Mouse (Mus musculus) lung, embryonic 14.5 days (tissue): Measurements from ENCODE around the gene Mvd. TPM values are rescaled to one million over a fixed set of nuclear protein-coding genes. Genes with fewer than 3 reads are reported as not detected.

Experiments
- ATAC-seq: fragments of 200-750 bp; cut with Nextera tagmentation; 2 replicates; pipeline ENCODE4 v1.8.0; 2017; ENCODE audit warnings: mild to moderate bottlenecking, moderate TSS enrichment, moderate library complexity; ENCODE audit not compliant: insufficient read depth
- DNase-seq: peaks from one replicate; pipeline ENCODE4 v3.0.0-alpha.2; 2015
- H3K27ac ChIP-seq: fragments of 300-500 bp; sonication (generic); 2 replicates; pipeline ENCODE4 v1.5.1; 2014; ENCODE audit warnings: low read depth, mild to moderate bottlenecking, moderate library complexity
- H3K27me3 ChIP-seq: fragments of 300-500 bp; sonication (generic); 2 replicates; pipeline ENCODE4 v1.6.1; 2014; ENCODE audit warnings: low read length, control low read depth; ENCODE audit not compliant: insufficient read depth
- H3K36me3 ChIP-seq: fragments of 300-500 bp; sonication (generic); 2 replicates; pipeline ENCODE4 v1.6.1; 2014; ENCODE audit warnings: control low read depth; ENCODE audit not compliant: insufficient read depth
- H3K4me1 ChIP-seq: fragments of 300-500 bp; sonication (generic); 2 replicates; pipeline ENCODE4 v1.6.1; 2014; ENCODE audit warnings: antibody characterized with exemption, control low read depth; ENCODE audit not compliant: insufficient read depth
- H3K4me2 ChIP-seq: fragments of 300-500 bp; sonication (generic); 2 replicates; pipeline ENCODE4 v1.6.1; 2014; ENCODE audit warnings: mild to moderate bottlenecking
- H3K4me3 ChIP-seq: fragments of 300-500 bp; sonication (generic); 2 replicates; pipeline ENCODE4 v1.5.1; 2014; ENCODE audit warnings: low read depth, low read length
- H3K9ac ChIP-seq: fragments of 300-500 bp; sonication (generic); 2 replicates; pipeline ENCODE4 v1.6.1; 2014
- H3K9me3 ChIP-seq: fragments of 300-500 bp; sonication (generic); 2 replicates; pipeline ENCODE4 v1.6.1; 2016; ENCODE audit warnings: low read depth, low read length, control low read depth
- CTCF ChIP-seq: IDR thresholded peaks from 2 replicates; pipeline ENCODE4 v1.5.1; 2016; ENCODE audit warnings: antibody characterized with exemption, low read depth
- WGBS: fragments of 180-500 bp; shearing (Covaris S2); extraction: QIAGEN DNeasy Blood & Tissue Kit; methylation state at CpG from one replicate; pipeline ENCODE4 v1.1.7; 2014; 5-methylcytosine and 5-hydroxymethylcytosine counted together
- polyA plus RNA-seq: library from polyadenylated mRNA; unstranded; fragments of >200 nt; fragmentation: Nextera tagmentation; extraction: Ambion mirVana; gene quantifications from 2 replicates; pipeline ENCODE4 v1.2.1, GENCODE M21; 2014

Gene Mvd
- polyA plus RNA-seq, 1 experiment from 2014 or later, result 27.1 TPM

GRCm38 (mm10) chr8:122474951-122475560, 31.8 kb upstream of the Mvd start:
- ATAC-seq (peak; percentile 18; the same call in 1 of the 2 replicates), DNase-seq (peak; percentile 57)
- TF ChIP-seq CTCF, result no peak
- peaks cover 41% of the 10 kb centered on the region for H3K36me3 ChIP-seq
- no peaks in the 10 kb centered on the region for H3K4me1 ChIP-seq
- H3K27ac ChIP-seq, result 0 out of 2 replicates have a peak overlapping the region, but pooled peaks have one; percentile 63
- H3K4me3 ChIP-seq, result peak overlapping the region; percentile 100
- H3K9me3 ChIP-seq, result no peaks in the 10 kb centered on the region
- H3K4me2 ChIP-seq, result peak overlapping the region; percentile 93
- H3K27me3 ChIP-seq, result no peaks in the 10 kb centered on the region
- peak overlapping the region; percentile 84 for H3K9ac ChIP-seq
- 6% methylated on average over 16 of the region's 16 CpGs for WGBS

- no peak for TF ChIP-seq CTCF
- Histone ChIP-seq H3K4me2 (no peak overlapping the region; the same call in 1 of the 2 replicates), H3K4me1 (no peaks in the 10 kb centered on the region), H3K27ac (no peak overlapping the region), H3K36me3 (peaks cover 34% of the 10 kb centered on the region), H3K9me3 (no peaks in the 10 kb centered on the region), H3K4me3 (0 out of 2 replicates have a peak overlapping the region, but pooled peaks have one; percentile 100), H3K27me3 (no peaks in the 10 kb centered on the region), H3K9ac (no peak overlapping the region)
- ATAC-seq, result no peak
- WGBS, result 84% methylated on average over 8 of the region's 8 CpGs
- DNase-seq, result no peak
Observed at GRCm38 (mm10) chr8:122473911-122474421, 30.7 kb upstream of the Mvd start.

GRCm38 (mm10) chr8:122470691-122471090, 27.5 kb upstream of the Mvd start:
- Histone ChIP-seq H3K4me2 (no peak overlapping the region), H3K4me3 (no peak overlapping the region), H3K36me3 (peaks cover 52% of the 10 kb centered on the region), H3K4me1 (no peaks in the 10 kb centered on the region), H3K9me3 (no peaks in the 10 kb centered on the region), H3K27ac (no peak overlapping the region), H3K27me3 (no peaks in the 10 kb centered on the region), H3K9ac (no peak overlapping the region)
- ATAC-seq, result no peak
- DNase-seq, result no peak
- TF ChIP-seq CTCF, result no peak
- WGBS, result 74% methylated on average over 5 of the region's 5 CpGs

GRCm38 (mm10) chr8:122469965-122470364, 26.7 kb upstream of the Mvd start:
- 86% methylated on average over 10 of the region's 10 CpGs for WGBS
- Histone ChIP-seq H3K4me2 (no peak overlapping the region), H3K9ac (no peak overlapping the region), H3K27me3 (no peaks in the 10 kb centered on the region), H3K4me1 (no peaks in the 10 kb centered on the region), H3K27ac (no peak overlapping the region), H3K9me3 (no peaks in the 10 kb centered on the region), H3K36me3 (peaks cover 52% of the 10 kb centered on the region), H3K4me3 (no peak overlapping the region)
- DNase-seq, result no peak
- TF ChIP-seq CTCF, result no peak
- no peak for ATAC-seq

- no peak overlapping the region for H3K4me2 ChIP-seq
- TF ChIP-seq CTCF, result no peak
- H3K9me3 ChIP-seq, result no peaks in the 10 kb centered on the region
- H3K36me3 ChIP-seq, result peaks cover 52% of the 10 kb centered on the region
- ATAC-seq (no peak), DNase-seq (no peak)
- H3K4me3 ChIP-seq, result no peak overlapping the region
- WGBS, result 68% methylated on average over 6 of the region's 6 CpGs
- H3K4me1 ChIP-seq, result no peaks in the 10 kb centered on the region
- no peaks in the 10 kb centered on the region for H3K27me3 ChIP-seq
- no peak overlapping the region for H3K9ac ChIP-seq
- H3K27ac ChIP-seq, result no peak overlapping the region
Observed at GRCm38 (mm10) chr8:122469407-122469806, 26.2 kb upstream of the Mvd start.

- DNase-seq (no peak), ATAC-seq (no peak)
- Histone ChIP-seq H3K27me3 (no peaks in the 10 kb centered on the region), H3K36me3 (peaks cover 42% of the 10 kb centered on the region), H3K4me2 (no peak overlapping the region), H3K9ac (no peak overlapping the region), H3K27ac (no peak overlapping the region), H3K9me3 (no peaks in the 10 kb centered on the region), H3K4me3 (no peak overlapping the region), H3K4me1 (0 out of 2 replicates have a peak, but pooled peaks cover 7% of the 10 kb centered on the region)
- no peak for TF ChIP-seq CTCF
- WGBS, result 89% methylated on average over 13 of the region's 13 CpGs
Observed at GRCm38 (mm10) chr8:122467816-122468215, 24.6 kb upstream of the Mvd start.

- no peak for TF ChIP-seq CTCF
- 0 out of 2 replicates have a peak, but pooled peaks cover 10% of the 10 kb centered on the region for H3K4me1 ChIP-seq
- H3K9me3 ChIP-seq, result no peaks in the 10 kb centered on the region
- no peak overlapping the region for H3K9ac ChIP-seq
- no peak overlapping the region for H3K27ac ChIP-seq
- no peak overlapping the region for H3K4me3 ChIP-seq
- WGBS, result 65% methylated on average over 7 of the region's 7 CpGs
- peaks cover 35% of the 10 kb centered on the region for H3K36me3 ChIP-seq
- H3K4me2 ChIP-seq, result no peak overlapping the region
- ATAC-seq (no peak), DNase-seq (no peak)
- peaks cover 18% of the 10 kb centered on the region for H3K27me3 ChIP-seq
Observed at GRCm38 (mm10) chr8:122464985-122465384, 21.8 kb upstream of the Mvd start.
